Mouse (Mus musculus) bone marrow, adult 2 months (tissue): Measurements from ENCODE around the gene Ctsd. TPM values are rescaled to one million over a fixed set of nuclear protein-coding genes. Genes with fewer than 3 reads are reported as not detected.

Experiments
- H3K27ac ChIP-seq: fragments of 200-500 bp; 2 replicates; pipeline ENCODE4 v1.5.1; 2012; ENCODE audit warnings: low read depth, mild to moderate bottlenecking, control low read depth, inconsistent platforms, low read length; ENCODE audit not compliant: control insufficient read depth, poor library complexity, insufficient read depth
- H3K4me1 ChIP-seq: fragments of 200-500 bp; 2 replicates; pipeline ENCODE4 v1.6.1; 2011; ENCODE audit warnings: low read length; ENCODE audit not compliant: control insufficient read depth, insufficient read depth
- H3K4me3 ChIP-seq: fragments of 200-500 bp; replicated peaks from 2 replicates; pipeline ENCODE3; 2011; ENCODE audit warnings: mild to moderate bottlenecking, low read depth, low read length, control low read depth; ENCODE audit not compliant: control insufficient read depth
- CTCF ChIP-seq: fragments of 200-500 bp; IDR thresholded peaks from 2 replicates; pipeline ENCODE4 v1.5.1; 2011; ENCODE audit warnings: low read length, control low read depth; ENCODE audit not compliant: control insufficient read depth, insufficient read depth
- POLR2A ChIP-seq: fragments of 200-500 bp; IDR thresholded peaks from 2 replicates; pipeline ENCODE4 v1.6.1; 2011; ENCODE audit warnings: low read depth, mild to moderate bottlenecking, control low read depth, low read length, borderline replicate concordance; ENCODE audit not compliant: control insufficient read depth
- WGBS: fragments of 180-500 bp; shearing (Covaris S2); methylation state at CpG from one replicate; pipeline ENCODE4 v1.1.7; 2018; 5-methylcytosine and 5-hydroxymethylcytosine counted together
- polyA plus RNA-seq: library from polyadenylated mRNA; stranded (reverse); fragments of >200 nt; gene quantifications from 2 replicates; pipeline ENCODE4 v1.2.4, GENCODE M21; 2011; ENCODE audit warnings: low replicate concordance; ENCODE audit not compliant: missing spikeins, insufficient read depth, insufficient read length

The Ctsd gene
- polyA plus RNA-seq, 1 experiment = 308 TPM

DNA sequence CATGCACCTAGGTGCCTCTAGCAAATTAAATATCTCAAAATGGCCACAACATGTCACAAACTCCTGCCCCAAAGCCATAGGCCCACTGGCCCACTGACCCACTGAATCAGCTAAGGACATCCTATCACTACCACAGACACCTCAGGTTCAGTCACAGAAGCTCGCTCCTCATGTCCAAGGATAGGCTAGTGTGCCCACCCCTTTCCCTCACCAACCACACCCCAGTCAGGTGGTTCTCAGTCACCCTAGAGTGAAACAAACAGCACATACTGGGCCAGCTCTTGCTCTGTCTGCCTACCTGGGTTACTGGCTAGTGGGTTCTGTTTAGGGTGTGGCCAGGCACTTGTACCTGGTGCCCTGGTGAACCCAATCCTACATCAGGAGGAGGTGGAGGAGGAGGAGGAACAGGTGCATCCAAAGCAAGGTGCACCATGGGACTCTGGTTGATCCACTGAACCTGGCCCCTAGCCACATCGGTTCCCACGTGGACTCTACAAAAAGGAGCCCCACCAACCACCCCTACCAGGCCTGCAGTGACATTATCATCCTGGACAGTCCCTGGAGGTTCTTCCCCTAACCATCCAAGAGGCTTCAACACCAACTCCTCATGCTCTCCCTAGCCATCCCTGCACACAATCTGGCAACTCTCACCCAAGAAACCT is 2.0 kb downstream of the Ctsd start:
- 54% methylated on average over 3 of the region's 3 CpGs for WGBS
- Histone ChIP-seq H3K4me3 (peak overlapping the region; percentile 94), H3K4me1 (peaks cover 8% of the 10 kb centered on the region), H3K27ac (0 out of 2 replicates have a peak overlapping the region, but pooled peaks have one; percentile 93)
- TF ChIP-seq CTCF = no peak
- no peak for TF ChIP-seq POLR2A

DNA sequence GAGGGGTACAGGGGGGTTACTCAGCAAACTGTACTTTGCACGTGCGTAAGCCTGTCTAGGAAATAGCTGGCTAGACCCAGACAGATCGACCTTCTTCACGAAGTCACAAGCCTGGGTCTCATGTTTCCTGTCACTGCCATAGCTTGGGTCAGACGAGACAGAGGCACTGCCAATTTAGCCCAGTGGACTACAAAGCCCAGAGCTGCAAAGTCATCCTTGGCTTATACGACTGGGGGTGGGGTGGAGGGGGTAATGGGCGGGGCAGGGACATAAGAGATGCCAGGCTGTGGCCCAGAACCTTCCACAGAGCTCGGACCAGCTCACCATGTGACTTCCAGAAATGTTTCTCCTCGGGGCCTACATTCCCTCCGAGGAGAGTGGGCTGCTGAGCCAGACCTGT is 3.5 kb downstream of the Ctsd start:
- TF ChIP-seq POLR2A = no peak
- TF ChIP-seq CTCF = no peak
- Histone ChIP-seq H3K4me1 (peaks cover 6% of the 10 kb centered on the region), H3K4me3 (no peak overlapping the region), H3K27ac (no peak overlapping the region)
- 25% methylated on average over 10 of the region's 10 CpGs for WGBS

DNA sequence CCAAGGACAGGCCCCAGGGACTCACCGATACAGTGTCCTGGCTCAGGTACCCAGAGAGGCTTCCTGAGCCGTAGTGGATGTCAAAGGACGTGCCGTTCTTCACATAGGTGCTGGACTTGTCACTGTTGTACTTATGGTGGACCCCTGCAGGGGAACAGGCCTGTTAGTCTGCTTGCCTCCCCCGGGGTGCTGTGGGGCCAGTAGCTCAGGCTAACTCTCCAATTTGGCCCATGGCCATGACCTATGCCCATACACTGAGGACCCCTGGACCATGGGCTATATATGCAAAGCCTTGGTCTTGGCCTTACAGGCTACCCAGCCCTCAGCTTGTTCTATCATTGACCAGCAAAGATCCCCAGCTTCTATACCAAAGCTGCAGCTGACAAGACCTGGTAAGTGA is 5.3 kb downstream of the Ctsd start, which contains the start of gene Gm49369:
Gene Gm49369, minus strand, starts transcription at position 101 of the 400 bp plus-strand sequence.
- TF ChIP-seq POLR2A (no peak), CTCF (no peak)
- Histone ChIP-seq H3K4me1 (peaks cover 6% of the 10 kb centered on the region), H3K4me3 (no peak within 1 kb of the TSS), H3K27ac (peak within 1 kb of the TSS; percentile 10)
- WGBS = 97% methylated on average over 5 of the region's 5 CpGs

DNA sequence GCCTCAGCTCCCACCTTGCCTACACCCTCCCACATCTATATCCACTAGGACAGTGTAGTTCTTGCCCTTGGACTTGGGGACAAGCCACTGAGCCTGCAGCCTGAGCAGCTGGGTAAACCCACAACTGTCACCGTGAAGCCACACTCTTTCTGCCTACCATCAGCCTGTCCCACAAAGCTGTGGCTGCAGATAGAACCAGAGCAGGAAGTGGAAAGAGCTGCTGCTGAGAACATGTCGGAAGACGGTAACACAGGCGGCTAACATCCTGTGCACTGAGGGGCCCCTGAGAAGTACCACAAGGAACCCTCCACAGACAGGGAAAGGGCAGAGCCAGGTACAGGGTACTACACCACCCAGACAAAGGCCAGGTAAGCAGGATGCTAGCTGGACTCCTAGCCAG is 6.7 kb downstream of the Ctsd start:
- WGBS = 9% methylated on average over 4 of the region's 4 CpGs
- Histone ChIP-seq H3K4me1 (peaks cover 6% of the 10 kb centered on the region), H3K4me3 (no peak overlapping the region), H3K27ac (peak overlapping the region; percentile 28)
- TF ChIP-seq POLR2A (no peak), CTCF (no peak)

DNA sequence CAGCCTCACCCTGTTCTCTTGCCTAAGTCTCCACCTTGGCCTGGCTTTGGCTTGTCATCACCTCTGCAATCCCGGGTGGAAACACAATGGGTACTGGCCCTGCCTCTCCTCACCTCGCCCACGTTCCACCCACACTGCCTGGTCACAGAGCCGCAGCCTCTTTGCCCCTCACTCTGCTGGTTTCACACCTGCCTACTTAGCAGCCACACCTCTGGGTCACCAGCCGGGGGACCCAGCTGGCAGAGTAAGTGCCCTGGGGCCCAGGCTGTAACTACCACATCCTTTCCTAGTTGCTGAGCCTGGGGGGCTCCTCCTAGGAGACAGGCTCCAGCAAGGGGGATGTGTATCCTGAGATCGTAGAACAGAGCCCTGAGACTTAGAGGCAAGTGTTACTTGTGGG is 8.7 kb downstream of the Ctsd start:
- no peak overlapping the region for H3K4me3 ChIP-seq
- H3K27ac ChIP-seq = 0 out of 2 replicates have a peak overlapping the region, but pooled peaks have one; percentile 45
- H3K4me1 ChIP-seq = peaks cover 2% of the 10 kb centered on the region; the same call in 1 of the 2 replicates
- TF ChIP-seq CTCF (no peak), POLR2A (no peak)
- 87% methylated on average over 6 of the region's 6 CpGs for whole genome bisulfite sequencing

DNA sequence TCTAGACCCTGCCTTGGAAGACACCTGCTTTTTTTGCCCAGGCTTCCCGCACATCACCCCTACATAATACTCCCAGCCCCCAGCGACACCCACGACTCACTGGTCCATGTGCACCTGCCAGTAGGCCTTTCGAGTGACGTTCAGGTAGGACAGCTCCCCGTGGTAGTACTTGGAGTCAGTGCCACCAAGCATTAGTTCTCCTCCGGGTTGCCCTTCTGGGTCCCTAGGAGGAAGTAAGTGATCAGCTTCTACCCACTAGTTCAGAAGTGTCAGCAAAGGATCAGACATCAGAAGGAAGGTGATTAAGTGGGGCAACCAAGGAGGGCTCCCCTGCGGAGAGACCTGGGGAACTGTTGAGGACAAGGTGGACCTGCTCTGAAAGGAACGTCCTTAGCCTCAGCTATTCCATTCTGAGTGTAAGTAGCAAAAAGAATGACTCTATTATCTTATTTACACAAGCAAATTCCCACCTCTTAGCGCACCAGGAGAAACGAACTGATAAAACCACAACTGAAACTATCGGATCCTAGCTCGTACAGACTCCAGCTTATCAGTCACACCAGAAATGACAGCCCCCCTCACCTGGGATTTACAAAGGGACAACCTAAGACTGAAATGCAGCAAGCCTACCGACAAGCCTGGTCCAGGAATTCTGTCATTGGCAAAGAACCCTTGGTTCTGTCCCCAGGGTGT is 10.5 kb downstream of the Ctsd start:
- 71% methylated on average over 14 of the region's 14 CpGs for WGBS
- TF ChIP-seq POLR2A = no peak
- TF ChIP-seq CTCF = no peak
- Histone ChIP-seq H3K4me3 (no peak overlapping the region), H3K4me1 (peaks cover 2% of the 10 kb centered on the region; the same call in 1 of the 2 replicates), H3K27ac (peak overlapping the region; percentile 40)

DNA sequence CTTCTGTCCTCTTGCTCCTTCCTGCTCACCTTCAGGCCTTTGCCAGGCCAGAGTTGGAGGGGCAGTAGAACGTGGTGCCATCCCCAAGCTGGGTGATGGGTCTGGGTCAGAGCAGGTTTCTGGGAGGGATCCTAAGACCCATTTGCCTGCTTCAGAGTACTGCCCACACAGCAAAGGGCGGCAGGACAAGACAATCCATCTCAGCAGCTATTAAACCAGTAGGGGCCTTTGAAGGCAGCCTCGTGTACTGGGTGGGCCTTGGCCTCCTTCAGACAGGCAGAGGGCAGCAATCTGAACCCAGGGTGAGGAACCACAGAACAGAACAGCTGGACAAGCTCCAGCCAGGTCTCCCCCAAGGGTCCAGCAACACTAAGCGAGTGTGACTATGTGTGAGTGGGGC is 11.7 kb downstream of the Ctsd start:
- Histone ChIP-seq H3K4me1 (peaks cover 2% of the 10 kb centered on the region; the same call in 1 of the 2 replicates), H3K27ac (no peak overlapping the region), H3K4me3 (no peak overlapping the region)
- no peak for TF ChIP-seq POLR2A
- TF ChIP-seq CTCF = no peak
- 82% methylated on average over 4 of the region's 4 CpGs for WGBS

DNA sequence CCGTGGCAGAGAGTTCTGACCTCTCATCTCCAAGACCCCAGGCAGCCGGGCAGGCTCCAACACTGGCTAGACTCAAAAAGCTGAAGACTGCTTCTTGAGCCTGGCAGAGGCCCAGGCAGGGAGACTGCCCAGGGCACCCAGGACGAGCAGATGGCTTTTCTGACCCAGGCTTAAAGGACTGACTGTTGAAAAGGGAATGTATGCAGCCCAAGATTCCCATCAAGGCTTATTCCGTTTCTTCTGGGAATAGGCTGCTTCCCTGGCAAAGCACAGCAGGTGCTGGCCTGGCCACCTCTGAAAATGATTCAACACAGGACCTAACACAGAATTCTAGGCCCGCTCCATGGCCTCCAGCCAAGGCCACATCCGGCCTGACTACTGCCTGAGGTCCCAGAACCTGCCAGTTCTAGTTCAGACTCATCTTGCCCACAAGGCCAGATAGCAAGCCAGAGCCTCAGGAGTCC is 12.5 kb downstream of the Ctsd start:
- H3K4me1 ChIP-seq = no peaks in the 10 kb centered on the region; the same call in 1 of the 2 replicates
- H3K4me3 ChIP-seq = no peak overlapping the region
- no peak for TF ChIP-seq POLR2A
- no peak for TF ChIP-seq CTCF
- no peak overlapping the region for H3K27ac ChIP-seq
- 67% methylated on average over 6 of the region's 6 CpGs for whole genome bisulfite sequencing
